Mouse (Mus musculus) MEL (cell line): ENCODE results near the gene Ift22.

Source experiments
- CTCF ChIP-seq, 3 experiments: IDR thresholded peaks in 2 of 3; conservative IDR thresholded peaks in 1 of 3; 2 replicates each; pipeline ENCODE4 v1.5.1; 2011 to 2012; ENCODE audit warnings: low read length in 3 of 3, low read depth in 2 of 3, mild to moderate bottlenecking in 2 of 3, improper control_type of control experiment in 1 of 3, inconsistent platforms in 1 of 3, mixed read lengths in 1 of 3, moderate library complexity in 1 of 3; ENCODE audit not compliant: control insufficient read depth in 1 of 3, insufficient read depth in 1 of 3, poor library complexity in 1 of 3, severe bottlenecking in 1 of 3
- E2F4 ChIP-seq: IDR thresholded peaks from 2 replicates; pipeline ENCODE4 v1.6.1; 2011; ENCODE audit warnings: low read depth, low read length, improper control_type of control experiment, borderline replicate concordance
- ELF1 ChIP-seq: IDR thresholded peaks from 2 replicates; pipeline ENCODE4 v1.6.1; 2014; ENCODE audit warnings: low read depth, mild to moderate bottlenecking, inconsistent platforms, low read length, improper control_type of control experiment, moderate library complexity
- EP300 ChIP-seq, 2 experiments: IDR thresholded peaks; 2 replicates each; pipeline ENCODE4 v1.6.1; 2011; ENCODE audit warnings: improper control_type of control experiment in 2 of 2, low read length in 2 of 2, low read depth in 1 of 2, mild to moderate bottlenecking in 1 of 2
- GATA1 ChIP-seq: IDR thresholded peaks from 2 replicates; pipeline ENCODE4 v1.6.1; 2011; ENCODE audit warnings: low read depth, low read length, improper control_type of control experiment
- MEF2A ChIP-seq: IDR thresholded peaks from 2 replicates; pipeline ENCODE4 v1.6.1; 2014; ENCODE audit warnings: low read depth, mild to moderate bottlenecking, inconsistent platforms, low read length, improper control_type of control experiment; ENCODE audit not compliant: poor library complexity, insufficient replicate concordance, severe bottlenecking; ENCODE audit errors: extremely low read depth
- NRF1 ChIP-seq: IDR thresholded peaks from 2 replicates; pipeline ENCODE4 v1.6.1; 2014; ENCODE audit warnings: low read depth, mild to moderate bottlenecking, inconsistent platforms, low read length, improper control_type of control experiment, moderate library complexity; ENCODE audit not compliant: poor library complexity, insufficient read depth, severe bottlenecking
- POLR2A ChIP-seq, 2 experiments: IDR thresholded peaks; 2 replicates each; pipeline ENCODE4 v1.6.1; 2011 to 2012; ENCODE audit warnings: low read length in 2 of 2, mild to moderate bottlenecking in 2 of 2, control low read depth in 1 of 2, improper control_type of control experiment in 1 of 2, low read depth in 1 of 2, moderate library complexity in 1 of 2; ENCODE audit not compliant: control insufficient read depth in 1 of 2, insufficient read depth in 1 of 2, poor library complexity in 1 of 2
- RAD21 ChIP-seq: IDR thresholded peaks from 2 replicates; pipeline ENCODE4 v1.6.1; 2011; ENCODE audit warnings: mild to moderate bottlenecking, low read depth, low read length, improper control_type of control experiment
- ZC3H11A ChIP-seq: IDR thresholded peaks from 2 replicates; pipeline ENCODE4 v1.6.1; 2012; ENCODE audit warnings: low read depth, mild to moderate bottlenecking, inconsistent platforms, low read length, improper control_type of control experiment

DNA sequence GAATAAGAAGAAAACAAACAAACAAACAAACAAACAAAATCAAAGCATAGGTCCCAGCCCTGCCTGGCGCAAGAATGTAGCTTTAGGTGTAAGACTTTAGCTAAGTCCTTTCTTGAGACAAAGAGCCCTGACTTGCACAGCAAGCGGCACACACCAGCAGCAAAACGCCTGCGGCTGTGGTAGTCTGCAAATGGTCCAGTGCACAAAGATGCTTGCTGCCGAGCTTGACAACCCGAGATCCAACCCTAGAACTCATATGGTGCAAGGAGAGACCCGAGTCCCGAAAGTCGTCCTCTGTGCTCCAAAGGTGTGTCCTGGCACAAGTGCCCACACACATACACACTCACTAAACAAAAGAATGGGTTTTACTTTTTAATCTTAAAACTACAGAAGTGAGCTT, 44.7 kb upstream of the Ift22 start:
- no peak for TF ChIP-seq MEF2A
- no peak for TF ChIP-seq POLR2A (IDR thresholded peaks at IDR 0.05; ENCODE audit: control insufficient read depth in 1 of 2, insufficient read depth in 1 of 2, low read depth in 1 of 2, low read length in 2 of 2, poor library complexity in 1 of 2)
- TF ChIP-seq CTCF (IDR thresholded peaks at IDR 0.05 in 2 of 3, conservative IDR thresholded peaks at IDR 0.05 in 1 of 3; ENCODE audit: control insufficient read depth in 1 of 3, insufficient read depth in 1 of 3, low read depth in 2 of 3, low read length in 3 of 3, poor library complexity in 1 of 3, severe bottlenecking in 1 of 3) = no peak
- no peak for TF ChIP-seq E2F4
- TF ChIP-seq EP300 (IDR thresholded peaks at IDR 0.05; ENCODE audit: low read depth in 1 of 2, low read length in 2 of 2) = no peak
- no peak for TF ChIP-seq GATA1
- no peak for TF ChIP-seq NRF1
- no peak for TF ChIP-seq ZC3H11A
- TF ChIP-seq RAD21 = no peak
- TF ChIP-seq ELF1 = no peak
